Mouse (Mus musculus) lung, postnatal 4 days (tissue): ENCODE data around the gene Tctn1.

Experiments
- DNase-seq, 2 experiments: peaks; one replicate each; pipeline ENCODE4 v3.0.0; 2021

Gene Tctn1

DNA sequence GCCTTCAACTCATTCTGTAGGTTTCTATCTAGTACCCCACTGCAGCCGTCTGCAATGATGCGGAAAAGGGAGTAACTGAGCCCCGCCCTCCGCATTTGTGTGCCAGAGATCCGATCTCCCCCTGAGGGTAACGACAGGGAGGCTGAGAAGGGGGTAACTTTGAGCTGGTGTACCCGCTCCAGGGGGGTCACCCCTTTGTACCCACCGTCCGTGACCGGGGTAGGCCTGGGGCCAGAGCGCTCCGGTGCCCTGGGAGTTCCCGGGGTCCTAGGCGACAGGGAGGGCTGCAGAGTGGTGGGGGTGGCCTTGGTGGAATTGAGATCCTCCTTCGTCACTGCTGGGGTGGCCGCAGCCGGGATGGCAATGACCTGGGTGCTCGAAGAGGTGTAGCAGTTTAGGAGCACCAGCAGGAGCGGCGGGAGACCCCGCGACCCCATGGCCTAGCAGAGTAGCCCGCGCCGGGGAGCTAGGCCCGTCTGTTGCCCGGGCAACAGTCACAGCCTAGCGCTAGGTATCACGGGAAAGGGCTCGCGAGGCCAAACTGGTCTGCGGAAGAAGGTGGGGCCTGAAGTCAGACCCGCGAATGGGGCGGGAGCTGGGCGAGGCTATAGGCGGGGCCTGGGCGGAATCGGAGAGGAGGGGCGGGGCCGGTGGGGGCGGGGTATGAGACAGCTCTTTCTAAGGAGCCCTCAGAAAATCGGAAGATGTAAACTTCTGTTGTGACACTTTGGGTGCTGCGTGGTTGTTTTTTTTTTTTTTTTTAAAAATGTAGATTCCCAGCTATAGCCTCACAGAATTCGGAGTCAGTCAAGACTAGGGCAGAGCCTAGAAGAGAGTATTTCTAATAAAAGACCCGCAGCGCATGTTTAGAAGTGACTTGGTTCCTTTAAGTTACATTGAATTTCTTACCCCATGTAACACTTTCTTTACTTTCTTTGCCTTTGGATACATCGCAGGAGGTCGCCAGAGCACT lies at the start of gene Tctn1:
TSS of gene Tctn1 (minus strand) at position 528 of the 973 bp plus-strand sequence.
- DNase-seq = peak; percentile 92 to 94

GRCm38 (mm10) chr5:122312942-122313684 lies 48.9 kb upstream of the Tctn1 start:
- DNase-seq = no peak

DNA sequence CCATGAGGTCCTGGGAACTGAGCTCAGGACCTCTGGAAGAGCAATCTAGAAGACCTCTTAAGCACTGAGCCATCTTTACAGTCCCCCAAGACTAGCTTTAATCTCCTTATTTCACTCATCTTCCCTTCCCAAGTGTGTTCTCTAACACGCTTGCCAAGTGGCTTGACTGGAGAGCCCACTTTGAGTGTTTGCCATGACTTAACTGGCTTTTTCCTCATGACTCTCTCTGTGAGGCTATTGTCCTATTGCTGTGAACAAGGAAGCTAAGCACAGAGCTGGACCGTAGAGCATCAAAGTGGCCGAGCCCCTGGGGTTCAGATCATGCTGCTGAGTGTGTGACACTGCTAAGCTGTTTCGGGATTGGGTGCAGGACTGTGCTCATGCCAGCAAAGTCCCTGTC lies 48.1 kb upstream of the Tctn1 start:
- no peak for DNase-seq

DNA sequence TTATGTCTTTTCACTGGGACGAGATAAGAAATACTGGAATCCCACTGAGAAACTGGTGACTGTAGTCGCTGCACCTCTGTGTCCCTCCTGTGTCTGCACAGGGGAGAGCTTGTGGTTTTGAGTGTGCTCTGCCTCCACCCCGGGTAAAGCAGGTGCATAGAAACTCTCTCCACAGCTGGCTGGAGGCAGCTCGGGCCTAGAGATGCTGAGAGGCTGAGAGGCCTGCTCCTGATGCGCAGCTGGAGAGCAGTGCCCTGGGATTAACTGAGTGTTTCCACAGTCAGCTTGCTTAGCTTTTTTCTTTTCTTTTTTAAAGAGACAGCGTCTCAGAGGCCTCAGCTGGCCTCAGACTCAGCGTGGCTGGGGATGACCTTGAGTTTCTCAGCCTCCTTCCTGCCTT lies 47.4 kb upstream of the Tctn1 start:
- no peak for DNase-seq

DNA sequence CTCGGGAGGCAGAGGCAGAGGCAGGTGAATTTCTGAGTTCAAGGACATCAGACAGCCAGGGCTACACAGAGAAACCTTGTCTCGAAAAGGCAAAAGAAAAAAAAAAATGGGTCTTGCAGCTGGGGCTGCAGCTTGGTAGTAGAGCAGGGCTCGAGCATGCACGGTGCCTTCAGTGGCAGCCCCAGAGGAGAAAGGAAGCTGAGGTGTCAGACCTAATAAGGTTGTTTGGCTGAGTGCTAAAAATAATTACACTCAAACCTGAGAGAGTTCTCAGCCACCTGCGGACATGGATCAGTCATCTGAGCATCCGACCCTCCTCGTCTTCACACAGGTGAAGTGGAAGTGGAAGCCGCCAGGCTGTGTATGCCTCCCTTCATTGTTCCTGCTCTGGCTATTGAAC lies 46.4 kb upstream of the Tctn1 start:
- no peak for DNase-seq

GRCm38 (mm10) chr5:122306536-122306935 lies 42.3 kb upstream of the Tctn1 start:
- no peak for DNase-seq

- no peak for DNase-seq
These were observed 41.2 kb upstream of the Tctn1 start for GRCm38 (mm10) chr5:122305472-122305871.

GRCm38 (mm10) chr5:122304541-122304940 lies 40.3 kb upstream of the Tctn1 start:
- no peak for DNase-seq

- no peak for DNase-seq
These were observed 39.7 kb upstream of the Tctn1 start for GRCm38 (mm10) chr5:122303937-122304336.

DNA sequence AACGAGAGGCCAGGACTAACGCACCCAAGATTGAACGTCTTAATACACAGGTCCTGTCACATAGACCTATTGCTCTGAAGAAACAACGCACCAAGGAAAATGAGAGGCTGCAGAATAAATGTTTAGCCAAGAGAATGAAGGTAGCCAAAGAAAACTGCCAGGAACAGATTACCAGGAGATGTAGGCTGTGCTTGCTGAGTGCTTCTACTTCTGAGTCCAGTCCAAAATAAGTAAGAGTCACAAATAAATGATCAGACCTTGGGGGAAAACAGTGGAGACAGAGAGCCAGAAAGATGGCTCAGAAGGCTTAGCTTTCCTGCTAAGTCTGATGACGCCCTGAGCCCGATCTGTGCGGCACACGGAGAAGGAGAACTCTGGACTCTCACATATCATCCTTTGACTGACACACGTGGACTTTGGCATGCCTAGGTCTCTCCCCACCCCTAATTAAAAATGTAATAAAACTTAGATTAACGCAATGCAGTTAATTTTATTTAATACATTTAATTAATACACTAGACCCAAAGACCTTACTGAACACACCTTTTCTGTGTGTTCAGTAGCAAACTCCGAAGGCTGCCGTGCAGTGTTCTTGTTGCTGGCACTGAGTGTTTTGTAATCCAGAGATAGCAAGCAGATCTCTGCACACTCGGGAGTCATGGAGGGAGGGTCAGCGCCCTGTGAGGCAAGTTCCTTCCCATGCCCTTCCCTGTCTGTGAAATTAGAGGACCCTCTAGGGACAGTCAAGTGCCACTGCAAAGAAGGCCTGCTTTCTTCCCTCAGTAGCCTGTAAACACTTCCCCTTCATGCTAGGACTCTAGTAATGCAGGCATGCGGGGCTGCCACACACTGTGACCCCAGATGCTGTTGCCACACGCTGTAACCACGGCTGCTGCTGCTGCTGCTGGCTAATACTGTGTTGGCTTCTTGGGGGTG lies 38.8 kb upstream of the Tctn1 start:
- DNase-seq = peak in 1 of 2 experiments; percentile 37

DNA sequence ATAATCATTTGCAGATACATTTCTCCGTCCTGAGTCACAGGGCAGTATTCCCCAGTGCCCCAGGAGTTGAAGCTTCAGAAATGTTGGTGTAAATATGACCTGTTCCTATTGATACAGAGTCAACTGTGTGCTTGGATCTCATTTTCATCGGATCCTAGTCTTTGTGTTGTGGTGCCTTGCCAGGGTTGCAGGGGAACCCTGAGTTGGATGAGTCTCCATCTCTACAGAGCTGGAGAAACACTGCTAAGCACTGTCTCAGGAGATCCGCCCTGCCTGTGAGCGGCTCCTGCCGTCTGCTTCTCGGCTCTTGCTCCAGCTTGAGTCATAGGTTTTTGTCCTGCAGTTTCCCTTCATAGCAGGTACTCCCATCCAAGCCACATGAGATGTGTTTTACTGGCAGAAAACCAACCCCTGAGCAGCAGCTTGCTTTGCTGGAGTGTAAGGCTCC lies 35.8 kb upstream of the Tctn1 start:
- DNase-seq = no peak

DNA sequence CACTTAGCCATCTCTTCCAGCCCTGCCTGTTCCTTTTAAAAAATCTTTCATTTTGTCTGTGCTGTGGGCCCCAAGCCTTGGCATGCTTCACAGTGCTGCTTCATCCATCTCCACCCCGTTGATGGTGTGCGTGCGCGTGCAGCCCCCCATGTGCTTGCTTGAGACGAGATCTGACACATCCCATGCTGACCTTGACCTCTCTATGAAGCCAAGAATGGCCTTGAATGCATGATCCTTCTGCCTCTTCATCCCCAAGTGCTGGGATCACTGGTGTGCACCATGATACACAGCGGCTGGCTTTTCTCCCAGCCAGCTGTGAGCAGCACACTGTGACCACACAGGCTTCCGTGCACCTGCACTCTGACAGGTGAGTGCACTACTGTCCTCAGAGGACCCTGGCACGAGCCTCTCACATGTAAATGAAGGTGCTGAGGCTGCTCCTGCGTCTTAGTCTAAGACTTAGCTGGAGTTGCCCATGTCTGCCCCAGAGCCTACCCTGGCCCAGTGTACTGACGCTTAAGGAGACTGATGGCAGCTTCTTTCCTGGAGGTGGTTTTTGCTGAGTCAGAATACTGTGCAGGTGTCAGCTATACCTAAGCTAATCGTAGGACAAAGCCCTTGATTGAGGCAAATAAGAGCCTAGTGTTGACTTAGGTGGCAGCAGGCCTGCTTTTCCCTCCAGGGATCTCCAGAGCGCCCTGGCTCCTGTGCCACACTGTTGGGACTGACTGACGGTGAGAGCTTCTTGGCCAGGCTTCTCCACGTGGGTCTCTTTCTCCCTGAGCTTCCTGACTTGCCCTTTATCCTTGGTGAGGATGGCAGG lies 31.1 kb upstream of the Tctn1 start:
- peak in 1 of 2 experiments; percentile 44 for DNase-seq

- no peak for DNase-seq
These were observed 30.0 kb upstream of the Tctn1 start for GRCm38 (mm10) chr5:122294219-122294735.

GRCm38 (mm10) chr5:122293131-122293530 lies 28.9 kb upstream of the Tctn1 start:
- DNase-seq = no peak

GRCm38 (mm10) chr5:122291553-122292339 lies 27.5 kb upstream of the Tctn1 start:
- DNase-seq = peak in 1 of 2 experiments; percentile 63

DNA sequence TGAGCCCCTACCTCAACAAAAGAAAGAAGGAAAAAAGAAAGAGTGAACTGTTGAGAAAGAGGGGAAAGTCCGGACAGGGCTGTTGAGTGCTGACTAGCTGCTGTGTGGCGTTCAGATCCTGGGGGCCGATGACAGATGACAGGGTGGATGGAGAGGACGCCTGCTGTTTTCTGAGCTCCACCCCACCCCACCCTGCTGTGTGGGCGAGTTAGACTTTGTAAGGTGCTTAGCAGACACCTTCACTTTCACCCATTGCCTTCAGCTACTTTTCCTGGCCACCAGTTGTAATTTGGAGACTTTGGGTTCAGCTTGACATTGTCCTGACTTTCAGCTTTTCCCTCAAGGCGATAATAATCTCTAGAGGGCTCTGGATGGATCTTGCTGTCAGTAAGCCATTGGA lies 26.9 kb upstream of the Tctn1 start:
- DNase-seq = no peak

GRCm38 (mm10) chr5:122288147-122288811 lies 24.0 kb upstream of the Tctn1 start:
- DNase-seq = no peak

- no peak for DNase-seq
These were observed 22.8 kb upstream of the Tctn1 start for GRCm38 (mm10) chr5:122287026-122287425.

GRCm38 (mm10) chr5:122286191-122286590 lies 21.9 kb upstream of the Tctn1 start:
- DNase-seq = no peak

DNA sequence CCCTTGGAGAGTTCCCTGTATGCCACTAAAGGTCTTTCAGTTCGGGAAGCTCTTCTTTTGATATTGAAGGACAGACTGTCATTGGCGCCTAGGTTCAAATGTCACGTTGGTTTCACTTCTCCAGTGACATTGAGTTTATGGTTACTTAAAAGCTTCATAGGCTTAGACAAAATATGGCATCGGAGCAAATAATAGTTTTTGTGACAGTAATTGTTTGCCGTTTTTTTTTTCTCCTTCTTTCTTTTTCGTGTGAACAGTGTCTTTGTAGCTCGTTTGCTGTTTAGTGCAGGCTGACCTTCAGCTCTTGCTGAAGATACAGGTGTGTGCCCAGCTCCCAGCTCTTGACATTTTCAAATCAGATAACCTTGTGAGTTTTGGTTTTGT lies 21.5 kb upstream of the Tctn1 start:
- DNase-seq = no peak
